Mouse (Mus musculus) heart, postnatal 0 days (tissue): ENCODE data around the gene Midn.
A peak's percentile ranks its signal among the peaks of the same experiment; 100 is the strongest.

Experiments used
- CTCF ChIP-seq: IDR thresholded peaks from 2 replicates; pipeline ENCODE4 v1.5.1; 2016; ENCODE audit warnings: antibody characterized with exemption, control low read depth, low read depth
- EP300 ChIP-seq: IDR thresholded peaks from 2 replicates; pipeline ENCODE4 v1.6.1; 2016; ENCODE audit warnings: antibody characterized with exemption, low read depth

DNA sequence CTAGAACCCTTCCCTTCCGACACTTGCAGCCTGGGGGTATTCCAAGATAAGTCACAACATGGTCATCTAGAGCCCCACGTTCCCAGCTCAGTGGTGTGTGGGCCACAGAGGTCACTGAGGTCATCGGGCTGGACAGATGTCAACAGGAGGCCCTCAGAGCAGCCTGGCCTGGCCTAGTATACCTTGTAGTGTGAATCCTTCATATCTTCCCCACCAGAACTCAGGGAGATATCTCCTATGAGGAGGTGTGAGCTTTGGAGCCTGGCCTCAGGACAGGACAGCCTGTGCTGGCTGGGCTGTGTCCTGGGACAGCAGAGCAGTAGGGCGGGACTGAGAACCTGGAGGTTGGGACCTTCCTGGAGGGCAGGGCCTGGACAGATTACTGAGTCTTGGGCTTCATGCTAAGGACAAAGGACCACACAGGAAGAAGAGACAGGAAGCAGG lies 1.5 kb upstream of the Midn start:
- TF ChIP-seq CTCF: no peak
- TF ChIP-seq EP300: peak; percentile 77; the same call in 1 of the 2 replicates
